Mouse (Mus musculus) ovary, postnatal 10 days (tissue): ENCODE measurements around the gene Eif2d.

Experiments
- DNase-seq: peaks from one replicate; pipeline ENCODE4 v3.0.0; 2022; ENCODE audit warnings: low spot score

The Eif2d gene

DNA sequence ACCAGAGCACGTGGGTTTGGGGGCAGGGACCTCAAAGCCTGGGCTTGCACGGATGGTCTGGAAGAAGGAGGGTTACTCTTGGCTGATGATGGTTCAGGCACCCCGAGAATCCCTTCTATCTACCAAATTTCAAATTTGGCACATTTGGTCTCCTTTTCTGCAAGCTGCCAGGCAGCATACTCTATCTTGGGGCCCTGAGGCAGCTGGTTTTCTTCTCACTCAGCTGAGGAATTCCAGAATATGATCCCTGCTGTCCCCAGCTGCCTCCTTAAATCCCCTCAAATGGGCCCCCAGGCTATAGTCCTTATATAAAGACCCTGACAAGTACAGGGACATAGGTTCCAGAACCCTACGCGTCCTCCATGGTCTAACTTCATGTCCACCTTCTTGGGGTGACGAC is 60.4 kb downstream of the Eif2d start:
- DNase-seq, result no peak

DNA sequence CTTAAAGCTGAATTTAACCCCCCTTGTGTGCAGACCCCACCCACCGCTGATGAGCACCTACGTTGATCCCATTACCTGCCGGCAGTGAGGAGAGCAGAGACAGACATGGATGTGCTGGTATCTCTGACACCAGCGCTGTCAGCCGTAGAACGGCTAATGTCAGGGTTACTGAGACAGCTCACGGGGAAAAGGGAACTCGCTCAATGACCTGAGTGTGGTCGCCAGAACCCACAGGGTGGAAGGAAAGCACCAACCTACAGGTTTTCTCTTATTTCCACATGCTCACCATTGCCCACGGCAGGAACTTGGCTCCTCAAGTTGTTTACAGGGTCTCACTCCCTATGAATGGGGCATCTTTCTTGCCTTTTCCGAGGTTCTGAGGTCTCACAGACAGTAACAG is 66.0 kb downstream of the Eif2d start:
- no peak for DNase-seq

DNA sequence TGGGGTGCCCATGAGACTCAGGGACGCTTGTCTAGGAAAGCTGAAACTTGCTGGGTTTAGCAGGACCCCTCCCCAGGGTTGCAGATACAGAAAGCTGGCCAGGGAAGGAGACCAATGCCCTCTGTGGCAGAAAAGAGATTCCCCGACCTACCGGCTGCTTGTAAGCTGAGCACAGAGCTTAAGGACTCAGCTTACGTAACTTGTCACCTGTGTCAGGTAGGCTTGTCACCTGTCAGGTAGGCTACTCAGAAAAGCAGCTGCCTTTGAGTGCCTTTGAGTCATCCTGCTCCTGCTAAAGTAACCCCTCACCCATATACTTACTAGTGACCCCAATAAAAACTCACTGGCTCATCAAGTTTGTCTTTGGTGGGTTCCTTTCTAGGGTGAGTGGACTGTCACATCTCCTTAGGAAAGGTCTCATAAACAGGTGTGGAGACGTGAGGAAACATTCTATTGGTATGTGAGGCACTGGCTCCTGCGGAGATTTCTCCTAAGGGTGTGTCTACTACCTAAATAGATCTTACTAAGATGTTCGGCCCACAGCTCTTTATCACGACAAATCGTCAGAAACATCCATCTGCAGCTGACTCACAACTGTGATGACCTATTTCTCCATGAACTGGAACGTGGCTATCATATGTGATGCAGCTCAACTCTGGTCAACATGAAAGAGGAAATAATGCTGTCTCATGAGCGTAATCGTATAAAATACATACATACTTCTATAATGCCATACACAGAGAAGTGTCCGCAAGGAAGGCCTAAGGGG is 69.0 kb downstream of the Eif2d start:
- DNase-seq, result no peak

DNA sequence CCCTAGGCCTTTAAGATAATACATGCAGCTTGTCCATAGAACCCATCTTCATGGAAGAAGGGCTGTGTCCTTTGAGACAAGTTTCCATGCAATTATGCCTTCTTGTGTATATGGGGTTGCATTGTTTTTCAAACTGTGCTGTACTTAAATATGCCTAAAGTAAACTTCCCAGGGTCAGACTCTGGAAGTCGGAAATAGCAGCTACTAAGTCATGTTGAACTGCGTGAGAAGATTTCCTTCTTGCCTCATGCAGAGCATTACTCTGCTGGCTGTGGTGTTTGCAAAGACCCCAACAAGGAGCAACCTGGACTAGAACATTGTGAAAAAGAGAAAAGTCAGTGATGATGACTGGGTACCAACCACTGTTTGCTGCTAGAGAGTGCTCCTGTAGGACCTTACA is 70.4 kb downstream of the Eif2d start:
- no peak for DNase-seq

DNA sequence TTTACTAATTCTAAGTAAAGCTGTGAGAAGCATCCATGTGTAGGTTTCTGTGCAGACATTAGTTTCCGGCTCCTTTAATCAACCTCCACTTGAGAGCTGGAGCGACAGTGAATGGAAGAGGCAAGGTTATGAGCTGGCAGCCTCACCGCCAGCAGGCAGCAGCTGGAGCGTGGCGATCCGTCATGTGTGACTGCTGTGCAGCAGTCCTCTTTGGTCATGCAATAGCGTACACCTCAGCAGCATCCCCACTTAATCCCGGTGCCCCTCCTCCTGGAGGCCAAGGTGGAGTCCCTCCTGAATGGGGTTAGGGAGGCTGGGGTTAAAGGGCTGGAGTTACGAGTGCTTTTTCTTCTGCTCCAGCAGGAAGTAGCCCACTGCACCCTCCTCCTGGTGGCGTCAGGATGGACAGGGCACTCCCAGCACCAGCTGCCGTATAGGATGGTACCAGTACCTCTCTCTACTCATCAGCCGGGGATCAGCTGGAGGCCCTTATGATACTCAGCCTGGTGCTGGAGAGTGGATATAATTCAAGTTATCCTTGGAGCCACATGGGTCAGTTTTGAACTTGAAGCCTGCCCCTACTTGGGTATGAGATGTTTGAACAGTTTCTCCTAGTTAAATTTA is 72.0 kb downstream of the Eif2d start:
- no peak for DNase-seq

DNA sequence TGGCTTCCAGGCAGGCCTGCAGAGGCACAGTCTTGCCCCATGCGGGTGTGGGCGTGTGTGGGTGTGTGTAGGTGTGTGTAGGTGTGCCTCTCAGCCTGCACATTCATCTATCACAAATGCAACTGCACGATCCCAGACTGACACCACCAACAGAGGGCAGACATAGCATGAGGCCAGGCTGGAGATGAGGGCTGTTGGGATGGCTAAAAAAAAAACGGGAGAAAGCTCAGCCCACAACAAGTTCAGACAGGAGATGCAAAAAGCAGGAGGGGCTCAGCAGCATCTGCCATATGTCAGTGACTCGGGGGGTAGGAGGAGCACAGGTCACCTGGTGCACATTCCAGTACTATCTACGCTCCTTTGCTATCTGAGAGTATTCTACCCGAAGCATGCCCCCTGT is 75.2 kb downstream of the Eif2d start:
- DNase-seq, result no peak

DNA sequence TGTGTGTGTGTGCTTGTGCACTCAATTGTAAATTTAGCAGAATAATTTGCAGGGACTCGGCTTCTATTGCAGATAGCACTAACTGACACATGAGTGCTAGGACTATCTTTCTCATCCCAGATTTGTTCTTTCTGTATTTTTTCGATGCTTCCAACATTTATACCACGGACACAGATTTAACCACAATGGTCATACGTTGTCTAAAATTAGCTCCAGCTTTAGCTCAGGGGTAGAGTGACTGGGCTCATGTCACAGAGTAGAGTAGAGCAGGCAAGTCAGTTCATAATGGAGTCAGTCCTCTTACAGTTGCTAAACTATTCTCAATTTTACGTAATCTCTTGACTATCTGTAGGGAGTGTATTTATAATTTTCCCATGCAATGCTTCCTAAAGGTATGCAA is 75.7 kb downstream of the Eif2d start:
- no peak for DNase-seq

DNA sequence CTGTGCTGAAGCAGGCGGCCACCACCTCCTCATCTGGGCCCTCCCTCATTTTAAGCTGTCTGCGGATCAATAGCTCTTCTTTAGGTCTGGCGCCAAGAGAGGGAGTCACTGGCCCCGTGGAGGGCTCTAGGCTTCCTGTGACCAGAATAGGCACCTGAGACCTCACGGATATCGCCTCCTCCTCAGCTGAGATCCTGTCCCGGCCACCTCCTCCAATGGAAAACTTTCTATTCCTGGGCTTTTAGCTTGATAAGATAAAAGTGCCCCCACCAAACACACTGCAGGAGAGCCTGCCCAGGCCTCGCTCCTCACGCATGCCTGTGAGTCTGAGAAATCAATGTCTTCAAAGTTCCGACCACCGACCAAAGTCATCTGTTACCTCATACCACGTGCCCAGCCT is 80.5 kb downstream of the Eif2d start:
- no peak for DNase-seq

DNA sequence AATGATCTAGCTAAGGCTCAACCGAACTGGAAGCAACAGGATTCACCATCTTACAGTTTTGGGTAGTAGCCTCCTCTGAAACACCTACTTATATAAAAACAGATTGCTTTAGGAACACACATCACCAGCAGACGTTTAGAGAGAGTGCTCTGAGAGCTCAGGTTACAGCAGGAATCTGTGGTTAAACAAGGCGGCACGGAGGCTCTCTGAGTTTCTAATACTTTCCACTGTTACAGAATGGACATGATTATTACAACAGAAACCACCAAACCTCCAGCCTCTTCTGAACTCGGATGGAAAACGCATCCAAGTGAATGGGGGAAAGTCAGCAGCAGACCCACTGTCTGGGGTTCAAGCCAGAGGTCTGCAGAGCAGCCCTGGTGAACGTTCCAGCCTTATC is 83.1 kb downstream of the Eif2d start:
- DNase-seq, result no peak
